Mouse (Mus musculus): Measurements from ENCODE around the gene Defa34. TPM values are rescaled to one million over a fixed set of nuclear protein-coding genes. Genes with fewer than 3 reads are reported as not detected.
"Not testable (repeated sequence)": the region's sequence is repeated elsewhere in the genome, so short reads cannot be mapped to it uniquely, and the experiment has no call there.

The Defa34 gene
- polyA plus RNA-seq (2014; fragmentation: Nextera tagmentation; extraction: Ambion mirVana), result not detected in 2 replicates

- not testable (repeated sequence) for ATAC-seq (ENCODE audit: low read depth); H3K9ac ChIP-seq (ENCODE audit: low read depth, low read length); H3K4me2 ChIP-seq (ENCODE audit: low read depth, low read length); H3K27me3 ChIP-seq (replicated peaks; ENCODE audit: control insufficient read depth, insufficient read depth, low read length); H3K9me3 ChIP-seq (ENCODE audit: control insufficient read depth, low read length); DNase-seq (ENCODE audit: low spot score); H3K27ac ChIP-seq (replicated peaks; ENCODE audit: low read depth, low read length); H3K4me1 ChIP-seq (ENCODE audit: control insufficient read depth, insufficient read depth, low read length); H3K4me3 ChIP-seq (ENCODE audit: low read depth, low read length); H3K36me3 ChIP-seq (ENCODE audit: control insufficient read depth, insufficient read depth, low read length)
- WGBS, result no CpG with 5 or more reads among the region's 1 CpGs
These were observed at the start of gene Defa34 for GRCm38 (mm10) chr8:21665497-21665896. Gene Defa34 (plus strand): TSS chr8:21665797.

- not testable (repeated sequence) for H3K9me3 ChIP-seq (ENCODE audit: control insufficient read depth, low read length); H3K4me2 ChIP-seq (ENCODE audit: low read depth, low read length); H3K9ac ChIP-seq (ENCODE audit: low read depth, low read length); H3K27me3 ChIP-seq (replicated peaks; ENCODE audit: control insufficient read depth, insufficient read depth, low read length); DNase-seq (ENCODE audit: low spot score); H3K4me1 ChIP-seq (ENCODE audit: control insufficient read depth, insufficient read depth, low read length); H3K36me3 ChIP-seq (ENCODE audit: control insufficient read depth, insufficient read depth, low read length); ATAC-seq (ENCODE audit: low read depth); H3K4me3 ChIP-seq (ENCODE audit: low read depth, low read length); H3K27ac ChIP-seq (replicated peaks; ENCODE audit: low read depth, low read length)
- no CpG with 5 or more reads among the region's 1 CpGs for WGBS
These were observed 47.7 kb upstream of the Defa34 start, which contains the start of gene Defa26 for GRCm38 (mm10) chr8:21617883-21618282. Gene Defa26 (plus strand): TSS chr8:21618183.

GRCm38 (mm10) chr8:21655480-21655879, 10.1 kb upstream of the Defa34 start, which contains the start of gene Defa17:
Gene Defa17 (plus strand): TSS chr8:21655780.
- not testable (repeated sequence) for H3K4me3 ChIP-seq (ENCODE audit: low read depth, low read length); H3K27me3 ChIP-seq (replicated peaks; ENCODE audit: control insufficient read depth, insufficient read depth, low read length); H3K9ac ChIP-seq (ENCODE audit: low read depth, low read length); H3K4me1 ChIP-seq (ENCODE audit: control insufficient read depth, insufficient read depth, low read length); H3K4me2 ChIP-seq (ENCODE audit: low read depth, low read length); ATAC-seq (ENCODE audit: low read depth); H3K27ac ChIP-seq (replicated peaks; ENCODE audit: low read depth, low read length); H3K36me3 ChIP-seq (ENCODE audit: control insufficient read depth, insufficient read depth, low read length); DNase-seq (ENCODE audit: low spot score); H3K9me3 ChIP-seq (ENCODE audit: control insufficient read depth, low read length)
- no CpG with 5 or more reads among the region's 2 CpGs for WGBS

GRCm38 (mm10) chr8:21703545-21703944, 37.9 kb downstream of the Defa34 start, which contains the start of gene AY761184:
Gene AY761184 (minus strand): TSS chr8:21703645.
- 58% methylated on average over 1 of the region's 2 CpGs for WGBS
- H3K27me3 ChIP-seq (replicated peaks; ENCODE audit: control insufficient read depth, insufficient read depth, low read length); ATAC-seq (ENCODE audit: low read depth): not testable (repeated sequence)

More at GRCm38 (mm10) chr8:21703545-21703944, 37.9 kb downstream of the Defa34 start, which contains the start of gene AY761184:
- not testable (repeated sequence) for H3K4me2 ChIP-seq (ENCODE audit: low read depth, low read length); H3K9ac ChIP-seq (ENCODE audit: low read depth, low read length); H3K36me3 ChIP-seq (ENCODE audit: control insufficient read depth, insufficient read depth, low read length); H3K9me3 ChIP-seq (ENCODE audit: control insufficient read depth, low read length); H3K4me1 ChIP-seq (ENCODE audit: control insufficient read depth, insufficient read depth, low read length); H3K27ac ChIP-seq (replicated peaks; ENCODE audit: low read depth, low read length); DNase-seq (ENCODE audit: low spot score); H3K4me3 ChIP-seq (ENCODE audit: low read depth, low read length)

Other genes with a start within 250 kb of the Defa34 start
- gene Defa36, start 238.4 kb upstream of the Defa34 start, polyA plus RNA-seq (2014; fragmentation: Nextera tagmentation; extraction: Ambion mirVana), result not detected in 2 replicates
- not detected in 2 replicates for gene Gm7849, start 209.2 kb upstream of the Defa34 start, polyA plus RNA-seq (2014; fragmentation: Nextera tagmentation; extraction: Ambion mirVana)
- not detected in 2 replicates for gene Defa20, start 156.5 kb upstream of the Defa34 start, polyA plus RNA-seq (2014; fragmentation: Nextera tagmentation; extraction: Ambion mirVana)
- gene Defa32, start 136.8 kb upstream of the Defa34 start, polyA plus RNA-seq (2014; fragmentation: Nextera tagmentation; extraction: Ambion mirVana), result not detected in 2 replicates
- gene Defa37, start 100.4 kb upstream of the Defa34 start, polyA plus RNA-seq (2014; fragmentation: Nextera tagmentation; extraction: Ambion mirVana), result not detected in 2 replicates
- not detected in 2 replicates for gene Defa28, start 82.8 kb upstream of the Defa34 start, polyA plus RNA-seq (2014; fragmentation: Nextera tagmentation; extraction: Ambion mirVana)
- gene Gm7861, start 71.3 kb upstream of the Defa34 start, polyA plus RNA-seq (2014; fragmentation: Nextera tagmentation; extraction: Ambion mirVana), result not detected in 2 replicates
- not detected in 2 replicates for gene Defa26, start 47.6 kb upstream of the Defa34 start, polyA plus RNA-seq (2014; fragmentation: Nextera tagmentation; extraction: Ambion mirVana)
- not detected in 2 replicates for gene Defa17, start 10.0 kb upstream of the Defa34 start, polyA plus RNA-seq (2014; fragmentation: Nextera tagmentation; extraction: Ambion mirVana)
- not detected in 2 replicates for gene AY761184, start 37.8 kb downstream of the Defa34 start, polyA plus RNA-seq (2014; fragmentation: Nextera tagmentation; extraction: Ambion mirVana)
- gene Defa24, start 68.7 kb downstream of the Defa34 start, polyA plus RNA-seq (2014; fragmentation: Nextera tagmentation; extraction: Ambion mirVana), result not detected in 2 replicates
- gene Defb50, start 157.7 kb downstream of the Defa34 start, polyA plus RNA-seq (2014; fragmentation: Nextera tagmentation; extraction: Ambion mirVana), result not detected in 2 replicates
- not detected in 2 replicates for gene Defb2, start 174.1 kb downstream of the Defa34 start, polyA plus RNA-seq (2014; fragmentation: Nextera tagmentation; extraction: Ambion mirVana)
- not detected in 2 replicates for gene Defb10, start 193.1 kb downstream of the Defa34 start, polyA plus RNA-seq (2014; fragmentation: Nextera tagmentation; extraction: Ambion mirVana)
- gene Defb9, start 219.6 kb downstream of the Defa34 start, polyA plus RNA-seq (2014; fragmentation: Nextera tagmentation; extraction: Ambion mirVana), result not detected in 2 replicates
- 3.3 TPM in 1 of 2 replicates, not detected in the other for gene Defb11, start 240.6 kb downstream of the Defa34 start, polyA plus RNA-seq (2014; fragmentation: Nextera tagmentation; extraction: Ambion mirVana)